Mouse (Mus musculus) heart, postnatal 0 days (tissue): ENCODE results near the gene Anks1b. TPM values are rescaled to one million over a fixed set of nuclear protein-coding genes. Genes with fewer than 3 reads are reported as not detected.

Source experiments
- ATAC-seq: fragments of 200-750 bp; cut with Nextera tagmentation; 2 replicates; pipeline ENCODE4 v1.8.0; 2017; ENCODE audit warnings: low read depth, moderate number of reproducible peaks, moderate library complexity; ENCODE audit not compliant: insufficient read depth
- DNase-seq: peaks from one replicate; pipeline ENCODE4 v3.0.0-alpha.2; 2016; ENCODE audit warnings: low spot score
- H3K27ac ChIP-seq: fragments of 300-500 bp; sonication (generic); 2 replicates; pipeline ENCODE4 v1.5.1; 2014; ENCODE audit warnings: low read depth, mild to moderate bottlenecking
- H3K27me3 ChIP-seq: fragments of 300-500 bp; sonication (generic); 2 replicates; pipeline ENCODE4 v1.6.1; 2014; ENCODE audit warnings: low read length, mixed read lengths; ENCODE audit not compliant: control insufficient read depth, insufficient read depth
- H3K36me3 ChIP-seq: fragments of 300-500 bp; sonication (generic); replicated peaks from 2 replicates; pipeline ENCODE4 v1.6.1; 2014; ENCODE audit warnings: low read length, mixed read lengths; ENCODE audit not compliant: control insufficient read depth, insufficient read depth
- H3K4me1 ChIP-seq: fragments of 300-500 bp; sonication (generic); 2 replicates; pipeline ENCODE4 v1.6.1; 2014; ENCODE audit warnings: antibody characterized with exemption; ENCODE audit not compliant: control insufficient read depth, insufficient read depth
- H3K4me2 ChIP-seq: fragments of 300-500 bp; sonication (generic); 2 replicates; pipeline ENCODE4 v1.6.1; 2014; ENCODE audit warnings: low read depth, mild to moderate bottlenecking, low read length, moderate library complexity
- H3K4me3 ChIP-seq: fragments of 300-500 bp; sonication (generic); 2 replicates; pipeline ENCODE4 v1.5.1; 2014; ENCODE audit warnings: low read depth, low read length
- H3K9ac ChIP-seq: fragments of 300-500 bp; sonication (generic); replicated peaks from 2 replicates; pipeline ENCODE4 v1.6.1; 2014; ENCODE audit warnings: low read depth, low read length, mixed read lengths
- H3K9me3 ChIP-seq: fragments of 300-500 bp; sonication (generic); replicated peaks from 2 replicates; pipeline ENCODE4 v1.6.1; 2016; ENCODE audit warnings: low read length; ENCODE audit not compliant: control insufficient read depth
- CTCF ChIP-seq: IDR thresholded peaks from 2 replicates; pipeline ENCODE4 v1.5.1; 2016; ENCODE audit warnings: antibody characterized with exemption, control low read depth, low read depth
- EP300 ChIP-seq: IDR thresholded peaks from 2 replicates; pipeline ENCODE4 v1.6.1; 2016; ENCODE audit warnings: antibody characterized with exemption, low read depth
- WGBS: fragments of 180-500 bp; shearing (Covaris S2); extraction: QIAGEN DNeasy Blood & Tissue Kit; methylation state at CpG from one replicate; pipeline ENCODE4 v1.1.7; 2014; 5-methylcytosine and 5-hydroxymethylcytosine counted together
- polyA plus RNA-seq: library from polyadenylated mRNA; unstranded; fragments of >200 nt; fragmentation: Nextera tagmentation; extraction: Ambion mirVana; gene quantifications from 2 replicates; pipeline ENCODE4 v1.2.1, GENCODE M21; 2015
- total RNA-seq: library from RNA; depleted of rRNA; stranded (reverse); fragments of >200 nt; gene quantifications from 2 replicates; pipeline ENCODE4 v1.2.3, GENCODE M21; 2014; ENCODE audit warnings: low replicate concordance

Anks1b gene
- total and polyA plus RNA-seq, 2 experiments from 2014 or later: 0.26 TPM; not detected in 1

DNA sequence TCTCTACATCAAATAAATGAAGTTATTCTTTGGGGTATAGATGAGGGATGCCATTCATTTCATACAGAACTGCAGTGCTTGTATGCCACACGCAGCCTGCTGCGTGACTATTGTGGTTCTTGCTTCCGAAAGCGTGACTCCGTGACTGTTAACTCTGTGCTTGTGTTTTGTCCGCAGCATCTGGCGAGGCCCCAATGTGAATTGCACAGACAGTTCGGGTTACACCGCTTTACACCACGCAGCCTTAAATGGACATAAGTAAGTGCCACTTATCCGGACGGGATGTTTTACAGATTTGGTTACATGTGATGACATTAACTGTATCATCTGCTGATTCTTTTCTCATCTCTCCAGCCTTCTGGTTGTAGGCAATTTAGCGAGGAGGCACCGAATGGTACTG is 159.7 kb downstream of the Anks1b start:
- Histone ChIP-seq H3K9me3 (no peaks in the 10 kb centered on the region), H3K4me3 (no peak overlapping the region), H3K9ac (no peak overlapping the region), H3K27ac (no peak overlapping the region), H3K27me3 (no peaks in the 10 kb centered on the region), H3K4me1 (no peaks in the 10 kb centered on the region), H3K4me2 (no peak overlapping the region), H3K36me3 (no peaks in the 10 kb centered on the region)
- WGBS: 71% methylated on average over 14 of the region's 14 CpGs
- ATAC-seq (no peak), DNase-seq (no peak)
- TF ChIP-seq CTCF (no peak), EP300 (no peak)

DNA sequence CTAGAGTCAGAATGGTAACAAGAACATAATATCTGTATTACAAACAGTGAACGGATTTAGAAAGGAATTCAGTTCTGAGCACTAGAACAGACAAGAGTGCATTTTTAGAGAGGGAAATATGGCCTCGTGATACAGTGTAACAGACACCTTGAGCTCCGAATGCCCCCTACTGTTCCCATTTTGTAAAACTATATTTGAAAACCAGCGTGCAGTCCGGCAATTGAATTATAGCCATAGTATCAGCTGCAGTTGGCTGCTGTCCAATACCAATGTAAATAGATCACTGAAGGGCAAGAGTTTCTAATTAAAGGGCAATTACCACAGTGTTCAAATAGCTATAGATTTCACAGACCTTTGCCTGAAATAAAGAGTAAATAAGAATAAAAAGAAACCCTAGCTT is 170.0 kb downstream of the Anks1b start:
- TF ChIP-seq CTCF (peak; percentile 28; the same call in 1 of the 2 replicates), EP300 (no peak)
- Histone ChIP-seq H3K27me3 (no peaks in the 10 kb centered on the region), H3K4me1 (no peaks in the 10 kb centered on the region), H3K9ac (no peak overlapping the region), H3K4me3 (no peak overlapping the region), H3K9me3 (no peaks in the 10 kb centered on the region), H3K4me2 (no peak overlapping the region), H3K36me3 (no peaks in the 10 kb centered on the region), H3K27ac (no peak overlapping the region)
- ATAC-seq: 0 out of 2 replicates have a peak, but pooled peaks have one; percentile 60
- 16% methylated on average over 5 of the region's 5 CpGs for WGBS
- peak; percentile 32 for DNase-seq

DNA sequence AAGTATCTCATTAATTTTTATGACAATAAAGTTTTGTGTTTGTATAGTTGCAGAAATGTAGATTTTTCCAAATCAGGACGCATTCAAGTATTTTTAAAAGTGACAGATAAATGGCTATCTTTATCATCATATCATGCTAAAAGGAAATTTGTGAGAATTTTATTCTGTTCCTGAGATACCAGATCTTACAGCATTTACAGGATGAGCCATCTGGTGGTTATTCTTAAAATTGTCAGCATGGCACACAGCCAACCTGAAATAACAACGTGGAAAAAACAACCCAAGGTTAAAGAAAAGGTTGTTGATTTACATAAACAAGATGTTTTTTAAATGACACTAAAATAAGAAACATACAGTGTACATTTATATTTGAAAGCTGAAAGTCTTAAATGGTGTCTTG is 170.5 kb downstream of the Anks1b start:
- Histone ChIP-seq H3K9ac (no peak overlapping the region), H3K27ac (no peak overlapping the region), H3K27me3 (no peaks in the 10 kb centered on the region), H3K4me3 (no peak overlapping the region), H3K4me2 (no peak overlapping the region), H3K36me3 (no peaks in the 10 kb centered on the region), H3K4me1 (no peaks in the 10 kb centered on the region), H3K9me3 (no peaks in the 10 kb centered on the region)
- 50% methylated on average over 2 of the region's 2 CpGs for WGBS
- TF ChIP-seq CTCF (peak; percentile 28), EP300 (no peak)
- ATAC-seq (no peak), DNase-seq (no peak)

DNA sequence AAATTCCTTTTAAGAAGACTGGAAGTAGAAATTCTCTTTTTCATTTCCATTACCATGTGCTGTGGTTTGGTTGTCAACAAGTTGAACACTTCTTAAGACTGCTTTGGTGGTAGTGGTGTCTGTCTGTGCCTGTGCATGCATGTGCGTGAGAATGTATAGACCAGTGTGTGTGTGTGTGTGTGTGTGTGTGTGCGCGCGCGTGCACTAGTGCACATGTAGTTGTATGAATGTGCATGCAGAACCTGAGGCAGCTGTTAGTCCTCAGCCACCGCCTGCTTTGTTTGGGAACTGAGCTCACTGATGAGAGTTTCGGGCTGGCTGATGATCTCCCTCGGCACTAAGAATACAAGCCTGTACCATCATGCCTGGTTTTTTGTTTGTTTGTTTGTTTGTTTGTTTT is 170.9 kb downstream of the Anks1b start:
- ATAC-seq (no peak), DNase-seq (no peak)
- no peak overlapping the region for H3K4me2 ChIP-seq
- H3K4me3 ChIP-seq: no peak overlapping the region
- TF ChIP-seq EP300 (no peak), CTCF (no peak)
- H3K36me3 ChIP-seq: no peaks in the 10 kb centered on the region
- H3K27me3 ChIP-seq: no peaks in the 10 kb centered on the region
- H3K9me3 ChIP-seq: no peaks in the 10 kb centered on the region
- no peaks in the 10 kb centered on the region for H3K4me1 ChIP-seq
- H3K27ac ChIP-seq: no peak overlapping the region
- 86% methylated on average over 8 of the region's 8 CpGs for WGBS
- no peak overlapping the region for H3K9ac ChIP-seq

DNA sequence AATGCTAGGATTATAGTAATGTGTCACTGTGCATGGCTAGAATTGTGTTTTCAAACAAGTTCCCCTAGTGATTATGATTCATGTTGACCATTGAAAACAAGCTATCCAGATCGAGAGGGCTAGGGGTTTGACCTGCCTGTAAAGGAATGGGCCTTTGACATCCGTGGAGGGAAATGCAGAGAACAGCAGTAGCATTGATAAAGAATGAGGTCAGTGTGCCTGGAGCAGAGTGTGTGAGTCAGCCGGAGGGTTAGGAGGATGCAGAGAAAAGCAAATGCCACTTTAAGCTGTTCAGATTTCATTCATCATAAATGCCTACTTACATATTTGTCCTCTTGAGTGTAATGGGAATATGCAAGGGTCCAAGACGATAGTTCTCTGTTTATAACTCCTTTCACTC is 195.3 kb downstream of the Anks1b start:
- 27% methylated on average over 4 of the region's 4 CpGs for WGBS
- Histone ChIP-seq H3K4me3 (no peak overlapping the region), H3K27me3 (no peaks in the 10 kb centered on the region), H3K27ac (no peak overlapping the region), H3K4me1 (no peaks in the 10 kb centered on the region), H3K36me3 (no peaks in the 10 kb centered on the region), H3K9me3 (no peaks in the 10 kb centered on the region), H3K9ac (no peak overlapping the region), H3K4me2 (no peak overlapping the region)
- DNase-seq (no peak), ATAC-seq (no peak)
- TF ChIP-seq CTCF (no peak), EP300 (no peak)

DNA sequence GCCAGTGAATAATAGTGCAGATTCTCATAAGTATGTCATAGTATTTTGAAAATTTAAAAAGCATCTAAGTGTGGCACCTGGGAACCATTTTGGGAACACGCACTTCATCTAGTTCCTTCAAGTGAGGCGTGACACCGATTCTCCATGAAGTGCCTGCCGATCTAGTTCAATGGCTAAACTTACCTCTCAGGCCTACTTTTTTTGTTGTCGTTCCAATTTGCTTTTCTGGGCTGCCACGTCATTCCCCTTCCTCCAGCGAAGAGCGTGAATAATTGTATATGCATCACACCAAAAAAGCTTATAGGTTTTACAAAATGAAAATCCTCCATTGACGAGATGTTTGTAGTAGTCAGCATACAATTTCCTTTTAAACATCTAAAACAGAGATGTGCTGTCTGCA is 204.6 kb downstream of the Anks1b start:
- no peaks in the 10 kb centered on the region for H3K9me3 ChIP-seq
- no peaks in the 10 kb centered on the region for H3K27me3 ChIP-seq
- no peak overlapping the region for H3K4me2 ChIP-seq
- ATAC-seq: no peak
- H3K9ac ChIP-seq: no peak overlapping the region
- TF ChIP-seq EP300 (no peak), CTCF (no peak)
- no peak overlapping the region for H3K27ac ChIP-seq
- 82% methylated on average over 9 of the region's 9 CpGs for WGBS
- no peaks in the 10 kb centered on the region for H3K4me1 ChIP-seq
- no peak overlapping the region for H3K4me3 ChIP-seq
- no peak for DNase-seq
- H3K36me3 ChIP-seq: no peaks in the 10 kb centered on the region
